10 mouse cellular contexts compared by ENCODE assay signal in the genomic region with DNA sequence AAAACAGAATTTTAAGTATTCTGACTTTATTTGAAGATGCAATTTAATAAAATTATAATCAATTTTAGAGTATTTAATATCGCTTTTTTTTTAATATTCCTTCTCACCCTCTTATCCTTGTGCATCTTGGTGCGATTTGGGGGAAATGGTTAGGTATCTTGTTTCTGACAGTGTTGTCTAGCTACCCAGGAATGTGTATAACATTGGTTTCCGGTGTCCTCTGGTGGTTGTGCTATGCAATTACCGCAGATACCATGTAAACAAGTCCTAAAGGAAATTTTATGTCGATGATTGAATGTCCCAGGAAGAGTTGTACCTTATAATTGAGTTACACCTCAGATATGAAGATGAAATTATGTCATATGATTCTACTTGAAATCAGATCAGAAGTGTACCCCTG.
DNase-seq lines count a peak whose midpoint lies in the region; ATAC-seq and TF ChIP-seq lines count a peak whose summit lies in the region.
"Had no signal": no experiment of that assay in that cellular context is flagged by ENCODE, and none has a peak within 500 bp of the region (broad histone marks: within the 10 kb centered on the region; RNA-seq: fewer than 3 reads in every experiment).

No protein-coding gene starts in this region.

- no peak overlapping the region for H3K9ac ChIP-seq in forebrain, embryonic 12.5 days
- H3K9ac ChIP-seq in midbrain, embryonic 15.5 days = no peak overlapping the region
- H3K9ac ChIP-seq: neural tube, embryonic 12.5 days had no signal

- H3K27ac ChIP-seq in gastrocnemius, adult 2 months = no peak overlapping the region
- no peak overlapping the region for H3K27ac ChIP-seq in testis, adult 2 months (ENCODE audit: control insufficient read depth, insufficient read depth, low read depth, low read length)
- H3K27ac ChIP-seq in forebrain, embryonic 12.5 days = no peak overlapping the region
- H3K27ac ChIP-seq in midbrain, embryonic 15.5 days = no peak overlapping the region
- no peak overlapping the region for H3K27ac ChIP-seq in heart, embryonic 10.5 days
- H3K27ac ChIP-seq: neural tube, embryonic 12.5 days had no signal

- H3K4me3 ChIP-seq in gastrocnemius, adult 2 months = no peak overlapping the region
- H3K4me3 ChIP-seq in testis, adult 2 months (ENCODE audit: control insufficient read depth, low read depth, low read length) = no peak overlapping the region
- H3K4me3 ChIP-seq in forebrain, embryonic 12.5 days (replicated peaks) = no peak overlapping the region
- H3K4me3 ChIP-seq in midbrain, embryonic 15.5 days = no peak overlapping the region
- no peak overlapping the region for H3K4me3 ChIP-seq in heart, embryonic 10.5 days
- H3K4me3 ChIP-seq: neural tube, embryonic 12.5 days had no signal

- no peak overlapping the region for H3K4me2 ChIP-seq in forebrain, embryonic 12.5 days
- no peak overlapping the region for H3K4me2 ChIP-seq in midbrain, embryonic 15.5 days
- H3K4me2 ChIP-seq: neural tube, embryonic 12.5 days had no signal

- intact Hi-C loops in gastrocnemius, adult 2 months (cut with DNase I) = no loop called here

- no peaks in the 10 kb centered on the region for H3K36me3 ChIP-seq in testis, adult 2 months (ENCODE audit: control insufficient read depth, insufficient read depth, low read length)
- no peaks in the 10 kb centered on the region for H3K36me3 ChIP-seq in forebrain, embryonic 12.5 days (replicated peaks)
- no peaks in the 10 kb centered on the region for H3K36me3 ChIP-seq in midbrain, embryonic 15.5 days (replicated peaks)
- H3K36me3 ChIP-seq in heart, embryonic 10.5 days = no peaks in the 10 kb centered on the region
- H3K36me3 ChIP-seq: G1E had no signal

- H3K4me1 ChIP-seq in testis, adult 2 months (ENCODE audit: control insufficient read depth, insufficient read depth, low read length) = peaks cover 2% of the 10 kb centered on the region; the same call in 1 of the 2 replicates
- H3K4me1 ChIP-seq in forebrain, embryonic 12.5 days = peaks cover 1% of the 10 kb centered on the region; the same call in 1 of the 2 replicates
- H3K4me1 ChIP-seq in midbrain, embryonic 15.5 days = no peaks in the 10 kb centered on the region
- H3K4me1 ChIP-seq in heart, embryonic 10.5 days = no peaks in the 10 kb centered on the region
- H3K4me1 ChIP-seq: neural tube, embryonic 12.5 days had no signal

- TF ChIP-seq POLR2A in testis, adult 2 months (IDR thresholded peaks at IDR 0.05; ENCODE audit: control insufficient read depth, low read depth, low read length) = no peak

- TF ChIP-seq CTCF in gastrocnemius, adult 2 months (IDR thresholded peaks at IDR 0.05) = peak; percentile 28; the same call in 1 of the 2 replicates
- peak; percentile 6; the same call in 1 of the 2 replicates for TF ChIP-seq CTCF in testis, adult 2 months (IDR thresholded peaks at IDR 0.05; ENCODE audit: control insufficient read depth, insufficient read depth, insufficient replicate concordance, low read depth, low read length)

- no peak for DNase-seq in gastrocnemius, adult 2 months
- no peak for DNase-seq in gastrocnemius, postnatal 4 days (ENCODE audit: low spot score in 2 of 2)
- no peak for DNase-seq in testis, postnatal 14 days (ENCODE audit: low spot score)
- no peak for DNase-seq in ovary, postnatal 10 days (ENCODE audit: low spot score)
- DNase-seq in heart, embryonic 10.5 days (ENCODE audit: low spot score) = no peak

- no peaks in the 10 kb centered on the region for H3K27me3 ChIP-seq in testis, adult 2 months (ENCODE audit: control insufficient read depth, insufficient read depth, low read length)
- H3K27me3 ChIP-seq in forebrain, embryonic 12.5 days = no peaks in the 10 kb centered on the region
- no peaks in the 10 kb centered on the region for H3K27me3 ChIP-seq in midbrain, embryonic 15.5 days (replicated peaks)
- no peaks in the 10 kb centered on the region for H3K27me3 ChIP-seq in heart, embryonic 10.5 days (ENCODE audit: insufficient read depth, poor library complexity, severe bottlenecking)
- H3K27me3 ChIP-seq: neural tube, embryonic 12.5 days had no signal

- peak; percentile 82; the same call in 1 of the 2 replicates for ATAC-seq in forebrain, embryonic 12.5 days (ENCODE audit: low FRiP score)
- ATAC-seq in midbrain, embryonic 15.5 days (replicated peaks) = peak; percentile 76; the same call in 1 of the 2 replicates

- WGBS in forebrain, embryonic 12.5 days = 41% methylated on average over 5 of the region's 5 CpGs
- WGBS in midbrain, embryonic 15.5 days = 41% methylated on average over 5 of the region's 5 CpGs
- 39% methylated on average over 5 of the region's 5 CpGs for WGBS in heart, embryonic 10.5 days

- H3K9me3 ChIP-seq in forebrain, embryonic 12.5 days = no peaks in the 10 kb centered on the region
- no peaks in the 10 kb centered on the region for H3K9me3 ChIP-seq in midbrain, embryonic 15.5 days
- H3K9me3 ChIP-seq in heart, embryonic 10.5 days = no peaks in the 10 kb centered on the region
- H3K9me3 ChIP-seq: neural tube, embryonic 12.5 days had no signal
